Mouse (Mus musculus) midbrain, embryonic 15.5 days (tissue): ENCODE data around the gene Htr1b. TPM values are rescaled to one million over a fixed set of nuclear protein-coding genes. Genes with fewer than 3 reads are reported as not detected.

ENCODE experiments used
- ATAC-seq: fragments of 200-750 bp; cut with Nextera tagmentation; replicated peaks from 2 replicates; pipeline ENCODE4 v1.8.0; 2017; ENCODE audit warnings: moderate TSS enrichment
- H3K27ac ChIP-seq: fragments of 300-500 bp; sonication (generic); 2 replicates; pipeline ENCODE4 v1.5.1; 2015; ENCODE audit warnings: mild to moderate bottlenecking, inconsistent platforms
- H3K27me3 ChIP-seq: fragments of 300-500 bp; sonication (generic); replicated peaks from 2 replicates; pipeline ENCODE4 v1.6.1; 2015; ENCODE audit warnings: inconsistent platforms
- H3K36me3 ChIP-seq: fragments of 300-500 bp; sonication (generic); replicated peaks from 2 replicates; pipeline ENCODE4 v1.6.1; 2015; ENCODE audit warnings: inconsistent platforms
- H3K4me1 ChIP-seq: fragments of 300-500 bp; sonication (generic); 2 replicates; pipeline ENCODE4 v1.6.1; 2015; ENCODE audit warnings: inconsistent platforms
- H3K4me2 ChIP-seq: fragments of 300-500 bp; sonication (generic); 2 replicates; pipeline ENCODE4 v1.6.1; 2015; ENCODE audit warnings: inconsistent platforms, mild to moderate bottlenecking, moderate library complexity
- H3K4me3 ChIP-seq: fragments of 300-500 bp; sonication (generic); 2 replicates; pipeline ENCODE4 v1.5.1; 2015; ENCODE audit warnings: mild to moderate bottlenecking, inconsistent platforms
- H3K9ac ChIP-seq: fragments of 300-500 bp; sonication (generic); 2 replicates; pipeline ENCODE4 v1.6.1; 2015; ENCODE audit warnings: mild to moderate bottlenecking, inconsistent platforms
- H3K9me3 ChIP-seq: fragments of 300-500 bp; sonication (generic); 2 replicates; pipeline ENCODE4 v1.6.1; 2016; ENCODE audit warnings: inconsistent platforms
- WGBS: fragments of 180-500 bp; shearing (Covaris S2); methylation state at CpG from one replicate; pipeline ENCODE4 v1.1.7; 2015; ENCODE audit warnings: mixed read lengths; 5-methylcytosine and 5-hydroxymethylcytosine counted together
- polyA plus RNA-seq: library from polyadenylated mRNA; unstranded; fragments of >200 nt; fragmentation: Nextera tagmentation; extraction: Ambion mirVana; gene quantifications from 2 replicates; pipeline ENCODE4 v1.2.1, GENCODE M21; 2015

Gene Htr1b
- 4.2 and 5.1 TPM in 2 replicates for polyA plus RNA-seq

GRCm38 (mm10) chr9:81633437-81633973 lies at the start of gene Htr1b:
TSS of gene Htr1b (minus strand) at chr9:81633828.
- peak within 1 kb of the TSS; percentile 62 for H3K4me3 ChIP-seq
- peak within 1 kb of the TSS; percentile 68 for H3K27ac ChIP-seq
- peak within 1 kb of the TSS; percentile 49 for H3K9ac ChIP-seq
- peaks cover 30% of the 10 kb centered on the region for H3K4me1 ChIP-seq
- peaks cover 27% of the 10 kb centered on the region for H3K27me3 ChIP-seq
- ATAC-seq = peak; percentile 88
- peak within 1 kb of the TSS; percentile 88 for H3K4me2 ChIP-seq
- no peaks in the 10 kb centered on the region for H3K9me3 ChIP-seq
- under 1% methylated on average over 26 of the region's 26 CpGs for WGBS
- no peaks in the 10 kb centered on the region for H3K36me3 ChIP-seq

DNA sequence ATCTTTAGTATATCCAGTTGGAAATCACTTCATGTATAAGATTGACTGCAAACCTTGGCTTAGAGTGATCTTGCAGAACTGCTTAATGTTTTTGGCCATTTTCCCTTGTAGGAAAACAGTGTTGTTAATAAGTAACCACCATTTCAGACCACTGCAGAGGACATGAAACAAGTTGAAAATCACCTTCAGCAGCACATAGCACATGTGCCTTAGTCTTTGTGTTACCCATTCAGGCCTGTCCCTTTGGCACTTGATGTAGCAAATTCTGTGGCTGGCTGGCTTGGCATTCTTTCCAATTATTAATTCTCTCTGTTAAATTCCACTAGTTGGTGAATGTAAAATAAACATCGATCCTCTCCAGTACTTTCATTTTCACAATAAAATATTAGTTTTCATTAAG lies 43.1 kb upstream of the Htr1b start:
- Histone ChIP-seq H3K4me3 (no peak overlapping the region), H3K9me3 (no peaks in the 10 kb centered on the region), H3K36me3 (no peaks in the 10 kb centered on the region), H3K9ac (no peak overlapping the region), H3K4me2 (no peak overlapping the region), H3K27me3 (no peaks in the 10 kb centered on the region), H3K27ac (no peak overlapping the region), H3K4me1 (no peaks in the 10 kb centered on the region)
- 100% methylated on average over 1 of the region's 1 CpGs for WGBS
- no peak for ATAC-seq

DNA sequence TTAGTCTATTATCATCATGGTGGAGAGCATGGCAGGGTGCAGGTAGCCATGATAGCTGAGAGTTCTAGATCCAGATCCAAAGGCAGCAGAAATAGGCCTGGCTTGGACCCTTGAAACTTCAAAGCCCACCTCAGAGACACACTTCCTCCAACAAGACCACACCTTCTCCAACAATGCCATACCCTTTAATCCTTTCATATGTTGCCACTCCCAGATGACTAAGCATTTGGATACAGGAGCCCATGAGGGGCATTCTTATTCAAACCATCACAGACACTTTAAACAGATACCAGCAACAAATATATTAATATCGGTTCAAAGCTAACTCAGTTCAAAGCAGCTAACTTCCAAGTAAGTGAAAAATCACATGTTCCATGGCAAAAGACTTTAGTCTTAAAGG lies 3.9 kb upstream of the Htr1b start:
- WGBS = 93% methylated on average over 1 of the region's 1 CpGs
- Histone ChIP-seq H3K27me3 (peaks cover 13% of the 10 kb centered on the region), H3K4me1 (peaks cover 20% of the 10 kb centered on the region), H3K4me2 (no peak overlapping the region), H3K9ac (no peak overlapping the region), H3K4me3 (no peak overlapping the region), H3K27ac (no peak overlapping the region), H3K36me3 (no peaks in the 10 kb centered on the region), H3K9me3 (no peaks in the 10 kb centered on the region)
- ATAC-seq = no peak

- ATAC-seq = no peak
- Histone ChIP-seq H3K9me3 (no peaks in the 10 kb centered on the region), H3K4me3 (no peak overlapping the region), H3K36me3 (no peaks in the 10 kb centered on the region), H3K4me1 (peaks cover 30% of the 10 kb centered on the region), H3K9ac (no peak overlapping the region), H3K4me2 (peak overlapping the region; percentile 88), H3K27ac (no peak overlapping the region), H3K27me3 (peaks cover 27% of the 10 kb centered on the region)
- WGBS = 7% methylated on average over 8 of the region's 8 CpGs
Measured at GRCm38 (mm10) chr9:81635109-81635508, 1.5 kb upstream of the Htr1b start.

GRCm38 (mm10) chr9:81634163-81634562 lies 535 bp upstream of the Htr1b start:
- WGBS = under 1% methylated on average over 10 of the region's 10 CpGs
- H3K27me3 ChIP-seq = peaks cover 27% of the 10 kb centered on the region
- ATAC-seq = no peak

DNA sequence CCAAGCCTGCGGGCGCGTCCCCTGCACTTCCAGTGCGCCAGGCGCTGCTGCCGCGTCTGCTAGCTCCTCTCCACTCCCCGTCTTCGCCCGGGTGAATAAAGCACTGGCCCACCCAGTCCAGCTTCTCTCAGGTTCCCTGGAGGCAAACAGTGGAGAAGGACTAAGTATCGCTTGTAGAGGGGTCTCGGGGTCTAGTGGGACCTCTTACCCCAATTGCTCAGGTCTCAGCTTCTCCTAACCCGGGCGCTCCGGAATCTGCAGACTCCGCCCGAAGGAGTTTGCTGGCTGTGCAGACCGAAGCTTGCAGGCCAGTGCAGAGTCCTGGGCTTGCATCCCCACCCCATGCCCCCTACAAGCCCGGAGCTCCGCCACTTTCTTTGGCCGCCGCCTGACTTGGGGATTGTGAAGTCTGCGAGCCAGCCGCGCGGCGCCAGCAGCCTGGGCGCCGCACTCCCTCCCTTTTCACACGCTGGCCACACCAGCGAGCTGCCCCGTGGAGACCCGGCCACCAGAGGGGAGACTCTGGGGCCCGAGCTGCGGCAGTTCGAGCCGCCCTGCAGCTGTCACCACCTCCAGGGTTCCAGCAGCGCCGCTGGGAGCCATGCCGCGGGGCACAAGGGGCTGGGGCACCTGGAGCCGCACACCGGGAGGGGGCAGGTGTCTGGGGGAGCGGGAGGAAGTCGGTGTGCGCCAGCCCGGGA lies 742 bp downstream of the Htr1b start:
- under 1% methylated on average over 47 of the region's 47 CpGs for WGBS
- Histone ChIP-seq H3K9me3 (no peaks in the 10 kb centered on the region), H3K36me3 (no peaks in the 10 kb centered on the region), H3K4me1 (peaks cover 30% of the 10 kb centered on the region), H3K27ac (peak overlapping the region; percentile 68), H3K4me3 (peak overlapping the region; percentile 62), H3K4me2 (peak overlapping the region; percentile 88), H3K27me3 (peaks cover 27% of the 10 kb centered on the region), H3K9ac (peak overlapping the region; percentile 49)
- ATAC-seq = peak; percentile 69

More at GRCm38 (mm10) chr9:81634163-81634562, 535 bp upstream of the Htr1b start:
- Histone ChIP-seq H3K4me3 (peak overlapping the region; percentile 62), H3K4me2 (peak overlapping the region; percentile 88), H3K4me1 (peaks cover 30% of the 10 kb centered on the region), H3K9ac (peak overlapping the region; percentile 49; the same call in 1 of the 2 replicates), H3K9me3 (no peaks in the 10 kb centered on the region), H3K27ac (no peak overlapping the region), H3K36me3 (no peaks in the 10 kb centered on the region)

- Histone ChIP-seq H3K4me2 (peak overlapping the region; percentile 88), H3K27ac (peak overlapping the region; percentile 68), H3K4me3 (peak overlapping the region; percentile 62), H3K36me3 (no peaks in the 10 kb centered on the region), H3K4me1 (peaks cover 30% of the 10 kb centered on the region), H3K9me3 (no peaks in the 10 kb centered on the region), H3K27me3 (peaks cover 27% of the 10 kb centered on the region), H3K9ac (peak overlapping the region; percentile 49)
- under 1% methylated on average over 31 of the region's 31 CpGs for WGBS
- peak; percentile 40 for ATAC-seq
Measured at GRCm38 (mm10) chr9:81632191-81632735, 1.4 kb downstream of the Htr1b start.

- no peaks in the 10 kb centered on the region for H3K36me3 ChIP-seq
- peaks cover 30% of the 10 kb centered on the region for H3K4me1 ChIP-seq
- no peaks in the 10 kb centered on the region for H3K9me3 ChIP-seq
- H3K9ac ChIP-seq = peak overlapping the region; percentile 49; the same call in 1 of the 2 replicates
- H3K4me3 ChIP-seq = peak overlapping the region; percentile 62
- peaks cover 27% of the 10 kb centered on the region for H3K27me3 ChIP-seq
- peak overlapping the region; percentile 68; the same call in 1 of the 2 replicates for H3K27ac ChIP-seq
- peak overlapping the region; percentile 88 for H3K4me2 ChIP-seq
- 4% methylated on average over 27 of the region's 27 CpGs for WGBS
- 0 out of 2 replicates have a peak, but pooled peaks have one; percentile 2 for ATAC-seq
Measured at GRCm38 (mm10) chr9:81631581-81632091, 2.0 kb downstream of the Htr1b start.

GRCm38 (mm10) chr9:81626899-81627606 lies 6.6 kb downstream of the Htr1b start:
- Histone ChIP-seq H3K4me2 (no peak overlapping the region), H3K4me1 (peaks cover 9% of the 10 kb centered on the region; the same call in 1 of the 2 replicates), H3K4me3 (no peak overlapping the region), H3K9me3 (no peaks in the 10 kb centered on the region), H3K27me3 (peaks cover 12% of the 10 kb centered on the region), H3K27ac (no peak overlapping the region), H3K36me3 (no peaks in the 10 kb centered on the region), H3K9ac (no peak overlapping the region)
- WGBS = 31% methylated on average over 9 of the region's 9 CpGs
- peak; percentile 73 for ATAC-seq

DNA sequence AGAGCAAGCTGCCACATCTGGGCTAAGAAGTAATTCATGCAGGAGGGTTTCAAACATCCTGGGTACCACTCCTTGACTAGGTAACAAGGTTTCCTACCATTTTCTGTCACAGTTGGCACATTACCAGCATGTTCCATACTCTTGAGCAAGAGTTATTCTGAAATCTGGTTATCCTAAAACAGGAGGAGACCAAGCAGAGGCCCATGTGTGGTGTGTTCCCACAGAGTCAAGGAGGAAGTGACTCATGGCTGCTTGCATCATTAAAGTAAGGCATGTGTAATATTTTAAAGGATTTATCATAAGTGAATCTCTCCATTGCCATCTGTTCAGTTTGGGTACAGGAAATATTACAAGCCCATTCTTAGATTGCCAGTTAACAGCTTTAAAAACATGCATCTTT lies 7.7 kb downstream of the Htr1b start:
- Histone ChIP-seq H3K9me3 (no peaks in the 10 kb centered on the region), H3K27me3 (0 out of 2 replicates have a peak, but pooled peaks cover under 1% of the 10 kb centered on the region), H3K9ac (no peak overlapping the region), H3K4me3 (no peak overlapping the region), H3K27ac (no peak overlapping the region), H3K4me1 (peaks cover 4% of the 10 kb centered on the region; the same call in 1 of the 2 replicates), H3K4me2 (no peak overlapping the region), H3K36me3 (no peaks in the 10 kb centered on the region)
- ATAC-seq = no peak

DNA sequence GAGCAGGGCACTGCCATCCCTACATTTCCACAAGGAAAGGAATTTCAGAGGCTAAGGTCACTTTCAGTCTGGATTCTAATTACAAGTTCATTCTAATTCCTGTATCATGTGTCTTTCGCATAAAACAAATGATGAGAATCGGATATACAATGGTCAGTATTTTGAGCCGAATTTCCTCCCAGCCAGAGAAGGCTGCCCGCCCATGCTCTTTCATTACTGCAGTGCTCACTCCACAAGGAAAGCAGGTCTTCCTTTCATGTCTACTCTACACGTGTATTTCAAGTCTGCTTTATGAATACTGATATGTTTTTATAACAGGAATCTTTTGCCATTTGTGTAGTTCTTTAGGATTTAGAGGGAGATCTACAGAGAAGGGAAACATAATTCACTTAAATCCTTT lies 10.8 kb downstream of the Htr1b start:
- H3K4me2 ChIP-seq = no peak overlapping the region
- no peak overlapping the region for H3K4me3 ChIP-seq
- no peaks in the 10 kb centered on the region for H3K36me3 ChIP-seq
- no peak overlapping the region for H3K9ac ChIP-seq
- no peak overlapping the region for H3K27ac ChIP-seq
- H3K27me3 ChIP-seq = no peaks in the 10 kb centered on the region
- H3K9me3 ChIP-seq = no peaks in the 10 kb centered on the region
- H3K4me1 ChIP-seq = peaks cover 4% of the 10 kb centered on the region; the same call in 1 of the 2 replicates
- WGBS = 23% methylated on average over 5 of the region's 5 CpGs
- no peak for ATAC-seq

GRCm38 (mm10) chr9:81611022-81611421 lies 22.6 kb downstream of the Htr1b start:
- ATAC-seq = no peak
- no peaks in the 10 kb centered on the region for H3K27me3 ChIP-seq
- H3K4me2 ChIP-seq = no peak overlapping the region
- no peaks in the 10 kb centered on the region for H3K9me3 ChIP-seq
- H3K36me3 ChIP-seq = no peaks in the 10 kb centered on the region
- no peaks in the 10 kb centered on the region for H3K4me1 ChIP-seq
- H3K4me3 ChIP-seq = no peak overlapping the region
- H3K9ac ChIP-seq = no peak overlapping the region
- 86% methylated on average over 4 of the region's 4 CpGs for WGBS
- H3K27ac ChIP-seq = no peak overlapping the region
